Mouse (Mus musculus) c-Kit-positive CD71-positive TER-119-negative erythroid progenitor cells, embryonic 14.5 days (primary cell): ENCODE results near the gene D6Wsu163e.

Experiments used
- DNase-seq: peaks from one replicate; pipeline ENCODE4 v3.0.0-alpha.2; 2013; ENCODE audit warnings: low read depth

D6Wsu163e gene

DNA sequence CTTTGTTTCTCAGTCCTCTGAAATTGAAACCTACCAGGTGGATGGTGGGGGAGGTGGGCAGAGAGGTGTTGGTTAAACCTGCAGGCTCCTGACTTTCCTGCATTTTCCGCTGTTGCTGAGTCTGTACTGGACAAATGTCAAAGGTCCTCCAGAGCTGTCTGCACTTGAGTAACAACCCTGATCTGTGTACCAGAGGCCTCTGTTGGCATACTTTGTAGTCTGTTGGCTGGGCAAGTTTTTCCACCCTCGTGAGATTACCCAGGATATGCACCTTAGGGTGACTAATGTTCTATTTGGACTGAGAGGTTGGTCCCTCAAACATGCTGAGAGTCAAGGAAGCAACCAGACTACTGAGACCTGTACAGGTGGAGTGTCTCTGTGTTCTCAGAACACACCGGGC lies 66.8 kb downstream of the D6Wsu163e start:
- DNase-seq = no peak

DNA sequence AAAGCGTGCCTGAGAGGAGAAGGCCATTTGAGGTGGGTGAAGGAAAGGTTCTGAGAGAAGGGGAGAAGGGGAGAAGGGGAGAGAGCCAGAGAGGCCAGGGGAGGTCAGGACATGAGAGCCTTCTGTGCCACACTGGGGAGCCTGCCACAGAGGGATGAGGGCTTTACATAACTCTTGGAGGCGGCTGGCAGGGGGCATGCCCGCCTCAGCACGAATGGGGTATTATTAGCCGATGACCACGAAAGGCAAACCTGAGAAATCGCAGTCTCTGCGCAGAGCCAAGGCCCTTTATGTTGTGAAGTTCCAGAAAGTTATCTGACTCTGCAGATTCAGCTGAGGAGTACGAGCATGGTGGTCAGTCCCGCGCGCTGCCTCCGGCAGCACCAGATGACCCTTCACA lies 70.3 kb downstream of the D6Wsu163e start:
- DNase-seq = no peak

DNA sequence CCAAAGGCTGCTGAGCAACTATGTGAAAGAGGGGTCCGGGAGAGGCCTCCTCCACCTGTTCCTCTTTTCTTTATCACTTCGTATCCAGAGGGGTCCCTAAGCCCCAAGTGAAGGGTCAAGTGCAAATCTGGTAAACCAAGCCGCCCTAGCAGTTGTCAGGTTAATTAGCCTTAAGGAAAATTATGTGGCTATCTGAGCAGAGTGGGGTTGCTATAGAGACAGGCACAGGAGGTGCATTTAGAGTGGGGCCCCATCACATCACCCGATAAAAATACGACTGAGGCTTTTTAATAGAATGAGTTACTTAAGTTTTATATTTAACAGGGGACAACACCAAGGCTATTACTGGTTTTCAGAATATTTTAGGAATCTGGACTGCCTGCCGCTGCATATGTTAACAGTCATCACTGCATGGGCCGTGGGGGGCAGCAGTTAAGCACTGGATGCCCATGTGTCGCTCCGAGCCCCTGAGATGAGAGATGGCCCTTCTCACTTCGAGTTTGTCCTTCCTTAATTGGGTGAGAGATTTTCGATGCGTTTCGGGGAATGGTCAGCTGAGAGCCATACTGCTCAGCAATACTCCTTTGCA lies 72.3 kb downstream of the D6Wsu163e start:
- no peak for DNase-seq

DNA sequence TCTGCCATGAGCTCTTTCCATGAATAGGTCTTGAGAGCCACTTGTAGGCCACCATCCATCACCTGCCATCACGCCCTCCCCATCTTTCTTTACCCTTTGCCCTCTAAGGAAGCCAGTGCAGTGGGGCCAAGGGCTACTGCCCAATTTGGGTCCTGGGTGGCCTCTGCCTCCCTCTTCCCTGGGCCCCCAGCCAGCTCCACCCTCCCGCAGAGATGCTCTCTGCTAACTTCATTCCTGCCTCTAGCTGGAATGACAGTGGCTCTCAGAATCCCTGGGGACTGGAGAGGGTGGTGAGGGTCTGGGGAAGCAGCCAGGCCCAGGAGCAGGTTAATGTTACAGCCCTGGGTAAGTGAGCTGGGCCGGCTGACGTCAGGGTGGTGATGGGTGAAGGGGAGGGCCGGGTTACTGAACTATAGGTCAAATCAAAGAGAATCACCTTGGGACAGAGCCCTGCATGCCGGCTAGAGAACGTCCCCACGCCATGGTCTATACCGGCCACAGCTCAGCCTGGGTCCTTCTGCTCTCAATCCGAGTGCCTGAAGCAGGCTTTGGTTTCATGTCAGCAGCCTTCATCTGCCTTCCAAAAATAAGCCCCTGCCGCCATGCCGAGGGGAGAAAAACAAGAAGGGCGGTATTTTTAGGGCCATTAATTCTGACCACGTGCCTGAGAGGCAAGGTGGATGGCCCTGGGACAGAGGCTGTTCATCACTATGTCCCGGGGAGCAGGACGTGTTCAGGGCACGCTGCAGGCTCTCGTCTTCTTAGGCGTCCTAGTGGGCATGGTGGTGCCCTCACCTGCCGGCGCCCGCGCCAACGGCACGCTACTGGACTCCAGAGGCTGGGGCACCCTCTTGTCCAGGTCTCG lies 75.4 kb downstream of the D6Wsu163e start, which contains the start of gene Fgf6:
Gene Fgf6 (plus strand): TSS at position 681 of the 865 bp plus-strand sequence.
- no peak for DNase-seq

DNA sequence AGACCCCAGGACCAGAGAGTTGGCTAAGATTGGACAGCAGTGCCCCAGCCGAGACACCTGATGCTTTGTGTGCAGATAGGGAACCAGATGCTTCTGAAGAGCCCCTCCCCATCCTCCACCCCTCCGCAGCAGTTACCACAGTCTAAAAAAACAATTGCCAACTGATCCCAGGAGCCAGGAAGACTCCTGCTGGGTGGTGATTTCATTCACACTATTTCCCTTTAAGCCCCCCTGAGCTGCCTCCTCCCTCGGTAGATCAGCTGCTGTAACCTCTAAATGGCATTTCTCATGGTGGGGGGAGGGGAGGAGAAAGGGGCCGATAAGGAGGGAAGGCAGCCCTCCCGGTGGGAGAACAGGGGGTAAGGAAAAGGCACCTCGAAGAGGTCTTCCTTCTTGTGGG lies 79.5 kb downstream of the D6Wsu163e start:
- no peak for DNase-seq

DNA sequence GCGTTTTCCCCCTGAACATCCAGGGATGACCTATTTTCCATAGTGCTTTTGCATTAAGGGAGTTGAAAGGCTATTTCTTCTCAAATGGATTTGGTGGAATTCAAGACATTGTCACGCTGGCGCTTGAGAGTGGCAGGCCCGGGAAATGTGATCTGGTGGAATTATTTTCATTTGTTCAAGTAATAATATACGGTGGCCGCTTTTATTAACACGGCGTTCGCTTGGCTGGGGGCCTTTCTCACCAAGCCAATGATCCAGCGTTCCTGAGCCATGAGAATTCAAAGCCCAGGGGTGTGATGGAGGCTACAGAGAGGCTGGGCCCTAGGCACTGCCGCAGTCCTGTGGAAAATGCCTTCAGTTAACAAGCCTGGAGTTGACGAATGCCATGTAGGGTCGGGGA lies 80.7 kb downstream of the D6Wsu163e start:
- no peak for DNase-seq

DNA sequence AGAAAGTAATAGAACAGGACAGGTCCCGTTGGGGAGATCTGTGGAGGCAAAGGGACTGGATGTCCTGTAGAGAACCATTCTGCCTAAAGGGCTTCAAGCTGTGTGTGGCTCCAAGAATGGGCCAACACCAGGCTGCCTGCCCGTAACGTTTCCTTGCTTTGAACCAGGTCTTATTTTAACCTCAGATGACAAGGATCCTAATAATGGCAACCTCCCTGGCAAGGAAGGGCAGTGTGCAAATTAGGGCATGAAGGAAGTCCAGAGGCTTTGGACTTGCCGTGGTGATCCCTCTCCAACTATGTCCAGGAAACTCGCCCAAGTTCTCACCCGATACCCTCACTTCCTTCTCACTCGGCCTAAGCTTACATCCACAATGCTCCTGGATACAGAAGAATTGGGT lies 85.1 kb downstream of the D6Wsu163e start:
- DNase-seq = no peak
